Mouse (Mus musculus) intestine, embryonic 15.5 days (tissue): ENCODE results near the gene Bcar1. TPM values are rescaled to one million over a fixed set of nuclear protein-coding genes. Genes with fewer than 3 reads are reported as not detected.

Experiments
- ATAC-seq: fragments of 200-750 bp; cut with Nextera tagmentation; 2 replicates; pipeline ENCODE4 v1.8.0; 2017; ENCODE audit warnings: moderate TSS enrichment, moderate library complexity
- H3K27ac ChIP-seq: fragments of 300-500 bp; sonication (generic); 2 replicates; pipeline ENCODE4 v1.5.1; 2015; ENCODE audit warnings: mild to moderate bottlenecking, inconsistent platforms
- H3K27me3 ChIP-seq: fragments of 300-500 bp; sonication (generic); replicated peaks from 2 replicates; pipeline ENCODE4 v1.6.1; 2015; ENCODE audit warnings: inconsistent platforms
- H3K36me3 ChIP-seq: fragments of 300-500 bp; sonication (generic); 2 replicates; pipeline ENCODE4 v1.6.1; 2015; ENCODE audit warnings: inconsistent platforms
- H3K4me1 ChIP-seq: fragments of 300-500 bp; sonication (generic); replicated peaks from 2 replicates; pipeline ENCODE4 v1.6.1; 2015; ENCODE audit warnings: inconsistent platforms
- H3K4me2 ChIP-seq: fragments of 300-500 bp; sonication (generic); replicated peaks from 2 replicates; pipeline ENCODE4 v1.6.1; 2015; ENCODE audit warnings: mild to moderate bottlenecking, inconsistent platforms
- H3K4me3 ChIP-seq: fragments of 300-500 bp; sonication (generic); replicated peaks from 2 replicates; pipeline ENCODE4 v1.5.1; 2015; ENCODE audit warnings: inconsistent platforms
- H3K9ac ChIP-seq: fragments of 300-500 bp; sonication (generic); 2 replicates; pipeline ENCODE4 v1.6.1; 2015; ENCODE audit warnings: inconsistent platforms
- H3K9me3 ChIP-seq: fragments of 300-500 bp; sonication (generic); 2 replicates; pipeline ENCODE4 v1.6.1; 2016; ENCODE audit warnings: inconsistent platforms
- WGBS: fragments of 180-500 bp; shearing (Covaris S2); methylation state at CpG from one replicate; pipeline ENCODE4 v1.1.7; 2015; 5-methylcytosine and 5-hydroxymethylcytosine counted together
- polyA plus RNA-seq: library from polyadenylated mRNA; unstranded; fragments of >200 nt; fragmentation: Nextera tagmentation; extraction: Ambion mirVana; gene quantifications from 2 replicates; pipeline ENCODE4 v1.2.1, GENCODE M21; 2015

Gene Bcar1
- polyA plus RNA-seq, 1 experiment from 2014 or later: 40.8 TPM

DNA sequence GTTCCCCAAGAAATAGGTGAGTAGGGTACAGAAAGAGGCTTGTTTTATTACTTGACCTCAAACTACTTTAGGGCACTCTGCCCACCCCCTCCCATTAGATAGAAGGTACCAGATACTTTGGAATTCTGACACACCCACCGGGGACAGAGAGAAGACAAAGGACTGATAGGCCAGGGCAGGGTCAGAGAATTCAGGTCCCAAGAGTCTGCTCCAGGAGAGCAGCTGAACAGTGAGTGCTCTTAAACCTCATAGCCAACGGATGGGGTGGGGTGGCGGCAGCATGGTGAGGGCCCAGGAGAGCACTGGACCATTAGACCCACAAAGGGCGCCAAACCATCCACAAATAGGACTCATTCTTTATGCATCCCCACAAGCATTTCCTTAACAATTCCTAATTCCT, 22.0 kb upstream of the Bcar1 start:
- 93% methylated on average over 4 of the region's 4 CpGs for WGBS

DNA sequence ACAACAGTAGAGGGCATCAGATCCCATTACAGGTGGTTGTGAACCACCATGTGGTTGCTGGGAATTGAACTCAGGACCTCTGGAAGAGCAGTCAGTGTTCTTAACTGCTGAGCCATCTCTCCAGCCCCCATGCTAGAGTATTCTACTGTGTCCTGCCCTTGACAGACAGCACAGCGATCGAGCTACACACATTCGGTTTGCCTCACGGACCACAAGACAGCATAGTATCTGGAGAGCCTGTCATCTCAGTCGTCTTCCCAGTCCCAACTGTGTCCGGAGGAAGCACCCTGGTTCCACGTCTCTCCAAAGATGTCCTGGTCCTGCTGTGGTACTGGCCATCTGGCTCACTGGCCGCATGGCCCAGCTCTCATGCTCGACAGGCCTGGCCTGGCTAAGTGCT, 21.5 kb upstream of the Bcar1 start:
- H3K4me2 ChIP-seq: no peak overlapping the region
- 0 out of 2 replicates have a peak, but pooled peaks cover 4% of the 10 kb centered on the region for H3K4me1 ChIP-seq
- no peaks in the 10 kb centered on the region for H3K9me3 ChIP-seq
- 93% methylated on average over 9 of the region's 9 CpGs for WGBS
- ATAC-seq: no peak
- H3K27ac ChIP-seq: no peak overlapping the region
- H3K36me3 ChIP-seq: peaks cover 5% of the 10 kb centered on the region; the same call in 1 of the 2 replicates
- no peaks in the 10 kb centered on the region for H3K27me3 ChIP-seq
- no peak overlapping the region for H3K9ac ChIP-seq
- H3K4me3 ChIP-seq: no peak overlapping the region

More for the DNA sequence above, 22.0 kb upstream of the Bcar1 start:
- Histone ChIP-seq H3K36me3 (peaks cover 5% of the 10 kb centered on the region; the same call in 1 of the 2 replicates), H3K27ac (no peak overlapping the region), H3K4me1 (0 out of 2 replicates have a peak, but pooled peaks cover 4% of the 10 kb centered on the region), H3K27me3 (no peaks in the 10 kb centered on the region), H3K9me3 (no peaks in the 10 kb centered on the region), H3K4me2 (no peak overlapping the region), H3K9ac (no peak overlapping the region), H3K4me3 (no peak overlapping the region)
- ATAC-seq: no peak

DNA sequence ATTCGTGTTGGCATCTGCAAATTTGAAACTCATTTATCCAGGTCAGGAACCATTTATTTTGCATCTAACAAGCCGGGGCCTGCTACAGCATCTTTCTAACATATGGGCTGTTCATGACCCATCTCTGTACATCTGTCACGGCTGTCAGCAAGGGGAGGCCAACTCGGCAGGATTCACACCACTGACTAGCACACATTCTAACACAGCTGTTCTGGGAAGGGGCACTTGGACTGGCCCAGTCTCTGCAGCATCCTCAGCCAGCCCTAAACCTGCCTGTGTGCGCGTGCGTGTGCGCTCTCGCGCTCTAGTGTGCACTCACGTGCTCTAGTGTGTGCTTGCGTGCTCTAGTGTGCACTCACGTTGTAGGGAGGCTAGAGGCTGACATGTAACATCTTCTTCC, 17.1 kb upstream of the Bcar1 start:
- H3K9me3 ChIP-seq: no peaks in the 10 kb centered on the region
- H3K9ac ChIP-seq: no peak overlapping the region
- no peak for ATAC-seq
- H3K4me2 ChIP-seq: no peak overlapping the region
- no peaks in the 10 kb centered on the region for H3K4me1 ChIP-seq
- H3K4me3 ChIP-seq: no peak overlapping the region
- WGBS: 85% methylated on average over 13 of the region's 13 CpGs
- no peaks in the 10 kb centered on the region for H3K36me3 ChIP-seq
- H3K27ac ChIP-seq: no peak overlapping the region
- no peaks in the 10 kb centered on the region for H3K27me3 ChIP-seq

DNA sequence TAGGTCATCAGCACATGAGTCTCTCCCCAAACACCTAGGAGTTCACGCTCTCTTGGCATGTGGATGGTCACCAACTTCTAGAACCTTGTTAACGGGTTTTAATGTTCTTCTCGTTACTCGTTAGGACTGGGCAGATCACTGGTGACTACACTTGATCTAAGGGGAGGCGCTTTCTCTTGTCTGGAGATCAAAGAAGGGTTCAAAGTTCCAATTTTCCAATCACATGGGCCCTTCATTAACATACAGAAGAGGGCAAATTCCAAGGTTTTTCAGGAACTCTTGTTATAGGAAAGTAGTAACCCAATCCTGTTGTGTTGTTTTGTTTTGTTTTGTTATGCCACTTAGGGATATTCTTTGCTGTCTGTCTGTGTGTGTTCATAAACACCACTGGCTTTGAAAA, 15.2 kb upstream of the Bcar1 start:
- ATAC-seq: no peak
- H3K4me1 ChIP-seq: no peaks in the 10 kb centered on the region
- H3K9me3 ChIP-seq: no peaks in the 10 kb centered on the region
- no peak overlapping the region for H3K27ac ChIP-seq
- H3K4me3 ChIP-seq: no peak overlapping the region
- 79% methylated on average over 5 of the region's 5 CpGs for WGBS
- no peaks in the 10 kb centered on the region for H3K27me3 ChIP-seq
- H3K36me3 ChIP-seq: no peaks in the 10 kb centered on the region
- H3K4me2 ChIP-seq: no peak overlapping the region
- no peak overlapping the region for H3K9ac ChIP-seq

DNA sequence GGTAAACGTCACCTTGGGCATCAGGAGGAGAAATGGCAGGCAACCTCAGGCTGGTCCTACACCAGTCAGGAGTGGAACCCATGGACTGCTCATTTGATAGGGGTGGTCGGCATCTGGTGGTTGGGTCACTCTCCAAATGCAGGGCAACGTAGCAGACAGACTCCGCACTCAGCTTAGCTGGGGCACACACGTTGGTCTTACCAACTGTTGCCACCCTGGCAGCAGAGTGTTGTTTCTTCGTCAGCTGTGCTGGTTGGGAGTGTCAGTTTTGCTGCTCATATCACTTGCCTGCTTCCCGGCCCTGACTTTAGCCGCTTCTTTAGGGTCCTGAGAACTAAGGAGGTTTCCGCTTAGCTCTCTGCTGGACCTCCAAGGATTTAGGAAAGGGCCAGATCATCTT, 14.0 kb upstream of the Bcar1 start:
- 90% methylated on average over 9 of the region's 9 CpGs for WGBS
- H3K4me3 ChIP-seq: no peak overlapping the region
- H3K9me3 ChIP-seq: no peaks in the 10 kb centered on the region
- H3K9ac ChIP-seq: no peak overlapping the region
- H3K4me1 ChIP-seq: no peaks in the 10 kb centered on the region
- no peak overlapping the region for H3K4me2 ChIP-seq
- ATAC-seq: no peak
- no peak overlapping the region for H3K27ac ChIP-seq
- H3K27me3 ChIP-seq: no peaks in the 10 kb centered on the region
- no peaks in the 10 kb centered on the region for H3K36me3 ChIP-seq

DNA sequence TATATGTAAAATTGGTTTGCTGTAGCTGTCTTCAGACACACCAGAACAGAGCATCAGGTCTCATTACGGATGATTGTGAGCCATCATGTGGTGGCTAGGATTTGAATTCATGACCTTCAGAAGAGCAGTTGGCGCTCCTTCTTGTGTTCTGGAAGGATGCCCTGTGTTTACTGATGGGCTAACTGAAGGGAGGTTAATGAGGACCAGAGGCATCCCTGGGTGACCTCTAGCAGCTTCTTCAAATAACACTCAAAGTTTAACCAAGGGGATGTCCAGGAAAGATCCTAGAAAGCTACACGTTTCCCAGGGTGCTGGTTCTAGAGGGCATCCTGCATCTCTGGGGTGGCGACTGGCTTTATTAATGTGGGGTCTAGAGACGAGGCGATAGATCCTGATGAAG, 11.1 kb upstream of the Bcar1 start:
- H3K9me3 ChIP-seq: no peaks in the 10 kb centered on the region
- no peak overlapping the region for H3K4me3 ChIP-seq
- WGBS: 77% methylated on average over 6 of the region's 6 CpGs
- H3K9ac ChIP-seq: no peak overlapping the region
- H3K27ac ChIP-seq: no peak overlapping the region
- H3K27me3 ChIP-seq: no peaks in the 10 kb centered on the region
- no peak for ATAC-seq
- no peak overlapping the region for H3K4me2 ChIP-seq
- H3K36me3 ChIP-seq: no peaks in the 10 kb centered on the region
- H3K4me1 ChIP-seq: no peaks in the 10 kb centered on the region

DNA sequence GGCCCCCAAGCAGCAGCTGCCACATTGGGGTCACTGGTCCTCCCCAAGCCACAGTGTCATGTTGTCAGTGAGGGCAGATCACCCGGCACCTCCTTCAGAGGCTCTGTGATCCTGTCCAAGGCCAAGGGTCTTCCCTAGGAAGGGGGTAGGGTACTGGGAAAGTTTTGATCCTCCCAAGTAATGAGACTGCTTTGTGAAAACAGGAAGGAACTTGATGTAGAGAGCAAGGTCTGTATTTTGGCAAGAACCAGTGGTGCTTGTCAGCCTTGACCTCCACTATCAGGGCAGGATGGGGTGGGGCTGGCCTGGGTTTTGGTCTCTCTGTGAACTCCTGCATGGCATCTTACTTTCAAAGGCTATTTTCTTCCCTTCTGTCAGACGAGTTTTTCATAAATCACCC, 10.5 kb upstream of the Bcar1 start:
- Histone ChIP-seq H3K9me3 (no peaks in the 10 kb centered on the region), H3K9ac (no peak overlapping the region), H3K27ac (no peak overlapping the region), H3K4me2 (no peak overlapping the region), H3K36me3 (no peaks in the 10 kb centered on the region), H3K27me3 (no peaks in the 10 kb centered on the region), H3K4me1 (no peaks in the 10 kb centered on the region), H3K4me3 (no peak overlapping the region)
- 38% methylated on average over 2 of the region's 2 CpGs for WGBS
- peak; percentile 46; the same call in 1 of the 2 replicates for ATAC-seq

DNA sequence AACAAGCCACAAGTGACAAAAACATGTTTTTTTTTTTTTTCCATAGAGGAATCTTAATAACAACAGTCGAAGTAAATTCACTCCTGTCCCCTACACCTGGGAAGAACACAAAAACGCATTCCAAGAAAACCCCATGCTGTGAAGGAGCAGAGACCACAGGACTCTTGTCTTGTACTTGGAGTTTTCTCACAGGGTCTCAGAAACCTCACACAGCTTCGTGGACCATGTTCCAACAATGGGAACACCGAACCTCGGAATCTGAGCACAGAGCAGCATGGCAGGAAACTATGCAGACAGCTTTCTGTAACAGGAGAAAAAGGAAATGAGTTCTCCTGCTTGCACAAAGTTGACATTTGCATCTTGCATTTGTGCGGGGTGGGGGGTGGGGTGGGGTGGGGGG, 5.2 kb upstream of the Bcar1 start:
- WGBS: 55% methylated on average over 6 of the region's 6 CpGs
- Histone ChIP-seq H3K27ac (no peak overlapping the region), H3K36me3 (no peaks in the 10 kb centered on the region), H3K4me2 (no peak overlapping the region), H3K4me1 (peaks cover 25% of the 10 kb centered on the region), H3K27me3 (no peaks in the 10 kb centered on the region), H3K4me3 (no peak overlapping the region), H3K9me3 (no peaks in the 10 kb centered on the region), H3K9ac (no peak overlapping the region)
- no peak for ATAC-seq

DNA sequence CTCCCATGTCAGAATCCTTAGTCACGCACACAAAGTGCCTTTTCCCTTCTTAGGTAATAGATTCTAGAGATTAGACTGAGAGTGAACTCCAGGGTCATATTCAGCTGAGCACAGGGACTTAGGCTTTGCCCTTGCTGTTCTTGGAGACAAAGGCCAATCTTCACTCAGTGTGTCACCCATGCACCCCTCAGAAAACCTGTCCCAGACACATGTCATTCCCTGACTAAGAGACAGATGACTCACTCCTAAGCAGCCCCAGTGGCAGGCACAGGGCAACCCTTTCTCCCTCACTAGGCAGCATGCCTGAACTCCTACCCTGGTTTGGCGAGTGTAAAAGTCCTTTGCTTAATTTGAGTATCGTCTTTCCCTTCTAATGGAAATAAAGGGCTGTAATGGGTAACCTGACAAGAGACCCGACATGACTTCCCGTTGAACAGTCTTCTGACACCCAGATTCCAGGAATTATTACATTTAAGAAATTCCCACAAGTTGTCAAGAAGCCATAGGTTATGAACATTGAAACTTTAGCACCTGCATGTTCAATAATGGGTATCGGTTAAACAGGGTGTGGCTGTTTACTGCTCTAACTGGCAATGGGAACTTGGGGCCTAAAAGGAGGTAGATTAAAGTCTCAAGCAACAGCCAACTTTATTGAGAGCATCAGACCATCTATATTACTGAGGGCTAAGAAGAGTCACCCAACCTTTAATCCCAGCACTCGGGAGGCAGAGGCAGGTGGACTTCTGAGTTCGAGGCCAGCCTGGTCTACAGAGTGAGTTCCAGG, 4.4 kb upstream of the Bcar1 start:
- H3K27me3 ChIP-seq: no peaks in the 10 kb centered on the region
- no peak overlapping the region for H3K4me3 ChIP-seq
- H3K4me2 ChIP-seq: no peak overlapping the region
- no peaks in the 10 kb centered on the region for H3K36me3 ChIP-seq
- peak; percentile 48 for ATAC-seq
- 76% methylated on average over 8 of the region's 8 CpGs for WGBS
- no peaks in the 10 kb centered on the region for H3K9me3 ChIP-seq
- peaks cover 25% of the 10 kb centered on the region for H3K4me1 ChIP-seq
- no peak overlapping the region for H3K9ac ChIP-seq
- peak overlapping the region; percentile 44; the same call in 1 of the 2 replicates for H3K27ac ChIP-seq

DNA sequence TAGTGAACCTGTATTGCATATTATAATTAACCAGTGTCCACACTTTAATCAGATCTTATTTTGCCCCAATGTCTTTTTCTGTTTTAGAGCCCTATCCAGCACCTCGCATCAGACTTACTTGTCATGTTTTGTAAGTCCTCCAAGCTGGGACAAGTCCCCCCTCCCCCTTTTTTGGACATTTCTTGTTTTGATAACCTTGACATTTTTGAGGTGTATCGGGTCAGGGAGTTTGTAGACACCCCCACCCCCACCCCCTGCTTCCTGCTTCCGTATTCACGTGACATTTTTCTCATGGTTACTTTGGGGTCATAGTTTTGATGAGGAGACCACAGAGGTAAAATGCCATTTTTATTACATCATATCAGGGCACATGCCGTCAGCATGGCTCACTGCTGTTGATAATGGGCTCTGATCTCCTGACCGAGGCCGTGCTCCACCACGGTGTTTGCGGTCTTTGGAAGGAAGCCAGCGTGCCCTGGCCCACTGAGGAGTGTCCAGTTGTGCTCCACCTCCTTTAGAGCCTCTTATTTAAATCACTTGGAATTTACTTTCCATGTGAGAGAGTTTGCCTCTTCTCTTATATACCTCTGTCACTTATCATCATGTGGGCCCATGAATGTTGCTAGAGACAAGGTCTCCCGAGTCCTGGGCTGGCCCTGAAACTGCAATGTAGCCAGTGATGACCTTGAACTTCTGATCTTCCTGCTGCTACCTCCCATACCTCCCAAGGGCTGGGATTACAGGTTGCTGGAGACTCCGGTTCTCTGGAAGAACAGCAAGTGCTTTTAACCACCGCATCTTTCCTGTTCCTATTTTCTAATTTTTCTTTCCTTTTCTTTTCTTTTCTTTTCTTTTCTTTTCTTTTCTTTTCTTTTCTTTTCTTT, 3.2 kb upstream of the Bcar1 start:
- ATAC-seq: no peak
- H3K9ac ChIP-seq: no peak overlapping the region
- no peaks in the 10 kb centered on the region for H3K36me3 ChIP-seq
- WGBS: 57% methylated on average over 13 of the region's 13 CpGs
- peak overlapping the region; percentile 54; the same call in 1 of the 2 replicates for H3K4me2 ChIP-seq
- peak overlapping the region; percentile 89 for H3K27ac ChIP-seq
- H3K27me3 ChIP-seq: no peaks in the 10 kb centered on the region
- peaks cover 38% of the 10 kb centered on the region for H3K4me1 ChIP-seq
- no peaks in the 10 kb centered on the region for H3K9me3 ChIP-seq
- H3K4me3 ChIP-seq: no peak overlapping the region

DNA sequence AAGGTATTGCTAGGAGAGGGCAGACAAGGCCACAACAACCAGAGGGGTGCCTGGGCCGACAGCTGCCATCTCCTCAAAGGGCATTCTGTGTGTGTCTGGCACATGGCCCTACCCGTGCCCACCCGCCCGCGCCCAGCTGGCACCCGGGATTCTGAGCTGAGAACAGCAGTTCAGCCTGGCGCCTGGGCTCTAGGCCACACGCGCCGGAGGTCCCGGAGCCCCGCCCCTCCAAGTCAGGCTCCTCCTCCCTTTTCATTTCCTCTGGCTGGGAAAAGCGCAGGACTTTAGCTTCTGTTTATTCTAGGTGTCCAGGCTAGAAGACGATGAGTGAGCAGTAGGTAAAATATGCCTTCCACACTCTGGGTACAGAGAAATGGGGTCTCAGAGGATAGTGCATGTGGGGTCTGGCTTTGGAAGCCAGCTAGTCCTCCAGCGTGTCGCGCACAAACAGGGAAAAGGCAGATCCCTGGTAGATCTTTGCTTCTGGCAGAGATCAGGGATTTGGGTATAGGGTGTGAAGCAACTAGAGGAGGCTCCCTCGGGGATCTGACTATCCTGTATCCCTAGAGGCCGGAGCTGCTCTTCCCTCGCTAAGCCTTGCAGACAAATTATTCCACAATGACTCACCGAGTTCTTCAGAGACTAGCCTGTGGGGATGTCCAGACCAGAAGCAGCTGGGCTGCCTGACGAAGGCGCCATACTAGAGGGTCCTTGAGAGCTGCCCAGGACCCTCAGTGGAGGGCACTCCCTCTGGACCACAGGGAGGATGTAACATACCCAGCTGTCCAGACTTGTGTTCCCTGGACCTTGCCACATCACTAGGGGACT, 2.2 kb upstream of the Bcar1 start:
- H3K4me1 ChIP-seq: peaks cover 48% of the 10 kb centered on the region
- no peaks in the 10 kb centered on the region for H3K36me3 ChIP-seq
- ATAC-seq: peak; percentile 69
- H3K9ac ChIP-seq: peak overlapping the region; percentile 26
- WGBS: 4% methylated on average over 23 of the region's 23 CpGs
- peak overlapping the region; percentile 20 for H3K4me3 ChIP-seq
- no peaks in the 10 kb centered on the region for H3K27me3 ChIP-seq
- H3K4me2 ChIP-seq: peak overlapping the region; percentile 54
- H3K9me3 ChIP-seq: no peaks in the 10 kb centered on the region
- peak overlapping the region; percentile 89 for H3K27ac ChIP-seq

DNA sequence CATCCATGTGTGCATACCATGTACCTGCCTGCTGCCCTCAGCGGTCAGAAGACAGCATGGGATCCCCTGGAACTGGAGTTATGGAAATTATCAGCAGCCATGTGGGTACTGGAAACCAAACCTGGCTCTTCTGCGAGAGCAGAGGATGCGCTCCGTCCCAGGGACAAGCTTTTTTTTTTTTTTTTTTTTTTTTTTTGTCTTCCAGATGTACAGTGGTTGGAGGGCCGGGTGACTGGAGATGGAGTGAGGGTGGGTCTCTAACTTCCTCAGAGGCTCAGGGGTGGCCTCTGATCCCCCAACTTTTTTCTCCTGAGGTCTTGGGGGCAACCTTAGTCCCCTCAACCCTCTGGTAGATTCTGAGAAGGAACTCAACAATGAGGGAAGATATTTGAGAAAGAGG, 1.5 kb upstream of the Bcar1 start:
- Histone ChIP-seq H3K27ac (peak overlapping the region; percentile 89), H3K9me3 (no peaks in the 10 kb centered on the region), H3K9ac (no peak overlapping the region), H3K4me3 (no peak overlapping the region), H3K4me2 (peak overlapping the region; percentile 54), H3K36me3 (no peaks in the 10 kb centered on the region), H3K4me1 (peaks cover 55% of the 10 kb centered on the region), H3K27me3 (no peaks in the 10 kb centered on the region)
- ATAC-seq: no peak
- 65% methylated on average over 5 of the region's 5 CpGs for WGBS
